Mouse (Mus musculus) kidney, adult 11 months (tissue): ENCODE results near the gene Tff2.

Experiments
- DNase-seq: peaks from one replicate; pipeline ENCODE4 v3.0.0; 2022

Tff2 gene

GRCm38 (mm10) chr17:31144040-31145037 is at the start of gene Tff2:
Gene Tff2 (minus strand): TSS chr17:31144282.
- no peak for DNase-seq

- DNase-seq = no peak
Measured at GRCm38 (mm10) chr17:31193360-31193759, 49.3 kb upstream of the Tff2 start.

GRCm38 (mm10) chr17:31192663-31193062 is 48.6 kb upstream of the Tff2 start:
- DNase-seq = no peak

- DNase-seq = no peak
Measured at GRCm38 (mm10) chr17:31191825-31192224, 47.7 kb upstream of the Tff2 start.

- DNase-seq = peak; percentile 60
Measured at GRCm38 (mm10) chr17:31187370-31187769, 43.3 kb upstream of the Tff2 start.

GRCm38 (mm10) chr17:31184269-31184990 is 40.3 kb upstream of the Tff2 start:
- no peak for DNase-seq

- DNase-seq = no peak
Measured at GRCm38 (mm10) chr17:31183180-31183974, 39.3 kb upstream of the Tff2 start.

GRCm38 (mm10) chr17:31181490-31181889 is 37.4 kb upstream of the Tff2 start:
- DNase-seq = no peak

GRCm38 (mm10) chr17:31176321-31176720 is 32.2 kb upstream of the Tff2 start:
- no peak for DNase-seq

- DNase-seq = no peak
Measured at GRCm38 (mm10) chr17:31169796-31170195, 25.7 kb upstream of the Tff2 start.

GRCm38 (mm10) chr17:31165127-31165526 is 21.0 kb upstream of the Tff2 start, which contains the start of gene Tff1:
Gene Tff1 (minus strand): TSS chr17:31165277.
- no peak for DNase-seq

- DNase-seq = no peak
Measured at GRCm38 (mm10) chr17:31163821-31164220, 19.7 kb upstream of the Tff2 start.

GRCm38 (mm10) chr17:31162607-31163006 is 18.5 kb upstream of the Tff2 start:
- DNase-seq = no peak

GRCm38 (mm10) chr17:31160291-31160690 is 16.2 kb upstream of the Tff2 start:
- DNase-seq = peak; percentile 39

GRCm38 (mm10) chr17:31157921-31158320 is 13.8 kb upstream of the Tff2 start:
- DNase-seq = no peak

- no peak for DNase-seq
Measured at GRCm38 (mm10) chr17:31153785-31154184, 9.7 kb upstream of the Tff2 start.

GRCm38 (mm10) chr17:31152966-31153499 is 9.0 kb upstream of the Tff2 start:
- DNase-seq = no peak

- peak; percentile 86 for DNase-seq
Measured at GRCm38 (mm10) chr17:31152512-31152911, 8.4 kb upstream of the Tff2 start.

- no peak for DNase-seq
Measured at GRCm38 (mm10) chr17:31145998-31146397, 1.9 kb upstream of the Tff2 start.

- DNase-seq = no peak
Measured at GRCm38 (mm10) chr17:31142116-31142515, 2.0 kb downstream of the Tff2 start.

GRCm38 (mm10) chr17:31138398-31138797 is 5.7 kb downstream of the Tff2 start:
- DNase-seq = peak; percentile 30

- no peak for DNase-seq
Measured at GRCm38 (mm10) chr17:31136821-31137220, 7.3 kb downstream of the Tff2 start.

GRCm38 (mm10) chr17:31136291-31136690 is 7.8 kb downstream of the Tff2 start:
- no peak for DNase-seq
